Mouse (Mus musculus): Measurements from ENCODE around the gene Prdm11. TPM values are rescaled to one million over a fixed set of nuclear protein-coding genes. Genes with fewer than 3 reads are reported as not detected.

Gene Prdm11
- polyA plus RNA-seq, 1 experiment from 2014 or later, result 1.8 TPM

Other genes starting within 250 kb of the Prdm11 start
- gene Syt13, start 131.1 kb downstream of the Prdm11 start, polyA plus RNA-seq (2015; fragmentation: Nextera tagmentation; extraction: Ambion mirVana), result 62.3 and 99.1 TPM in 2 replicates
- gene Trp53i11, start 141.4 kb upstream of the Prdm11 start, polyA plus RNA-seq (2015; fragmentation: Nextera tagmentation; extraction: Ambion mirVana), result 136 and 138 TPM in 2 replicates

Measured in midbrain, embryonic 13.5 days (tissue).